Mouse (Mus musculus) monocyte, adult 2 months (primary cell): ENCODE data around the gene Gm3336.

Experiments used
- DNase-seq, 2 experiments: peaks; one replicate each; pipeline ENCODE4 v3.0.0; 2022; ENCODE audit warnings: low spot score in 2 of 2, low read depth in 1 of 2

Gm3336 gene

GRCm38 (mm10) chr8:70715086-70715485 is 3.3 kb upstream of the Gm3336 start:
- no peak for DNase-seq

- DNase-seq, result no peak
Observed at GRCm38 (mm10) chr8:70716521-70717400, 1.6 kb upstream of the Gm3336 start.

GRCm38 (mm10) chr8:70719796-70720270 is 1.5 kb downstream of the Gm3336 start:
- DNase-seq, result peak in 1 of 2 experiments; percentile 65

- DNase-seq, result peak in 1 of 2 experiments; percentile 79
Observed at GRCm38 (mm10) chr8:70720739-70721138, 2.4 kb downstream of the Gm3336 start.

GRCm38 (mm10) chr8:70721601-70722000 is 3.3 kb downstream of the Gm3336 start:
- no peak for DNase-seq

GRCm38 (mm10) chr8:70723486-70724210 is 5.3 kb downstream of the Gm3336 start, which contains the start of gene Pde4c:
Gene Pde4c (plus strand): TSS chr8:70723720.
- no peak for DNase-seq

GRCm38 (mm10) chr8:70724216-70724615 is 5.9 kb downstream of the Gm3336 start:
- DNase-seq, result no peak

- no peak for DNase-seq
Observed at GRCm38 (mm10) chr8:70725792-70726447, 7.6 kb downstream of the Gm3336 start.

GRCm38 (mm10) chr8:70726721-70727120 is 8.4 kb downstream of the Gm3336 start:
- DNase-seq, result no peak

- DNase-seq, result no peak
Observed at GRCm38 (mm10) chr8:70729808-70730475, 11.6 kb downstream of the Gm3336 start.

GRCm38 (mm10) chr8:70730956-70731355 is 12.6 kb downstream of the Gm3336 start:
- DNase-seq, result no peak

GRCm38 (mm10) chr8:70737705-70738104 is 19.4 kb downstream of the Gm3336 start:
- DNase-seq, result no peak

GRCm38 (mm10) chr8:70738211-70738610 is 19.9 kb downstream of the Gm3336 start:
- no peak for DNase-seq

- no peak for DNase-seq
Observed at GRCm38 (mm10) chr8:70741661-70742060, 23.3 kb downstream of the Gm3336 start.

- DNase-seq, result no peak
Observed at GRCm38 (mm10) chr8:70742176-70742575, 23.8 kb downstream of the Gm3336 start.

GRCm38 (mm10) chr8:70742981-70743655 is 24.8 kb downstream of the Gm3336 start:
- DNase-seq, result no peak

- no peak for DNase-seq
Observed at GRCm38 (mm10) chr8:70743656-70744590, 25.6 kb downstream of the Gm3336 start.

GRCm38 (mm10) chr8:70744806-70745205 is 26.5 kb downstream of the Gm3336 start:
- DNase-seq, result no peak

GRCm38 (mm10) chr8:70745691-70746220 is 27.4 kb downstream of the Gm3336 start:
- no peak for DNase-seq
